Mouse (Mus musculus): ENCODE results near the gene Fyb. TPM values are rescaled to one million over a fixed set of nuclear protein-coding genes. Genes with fewer than 3 reads are reported as not detected.

Gene Fyb
- polyA plus RNA-seq, 1 experiment from 2014 or later: 3.5 TPM

DNA sequence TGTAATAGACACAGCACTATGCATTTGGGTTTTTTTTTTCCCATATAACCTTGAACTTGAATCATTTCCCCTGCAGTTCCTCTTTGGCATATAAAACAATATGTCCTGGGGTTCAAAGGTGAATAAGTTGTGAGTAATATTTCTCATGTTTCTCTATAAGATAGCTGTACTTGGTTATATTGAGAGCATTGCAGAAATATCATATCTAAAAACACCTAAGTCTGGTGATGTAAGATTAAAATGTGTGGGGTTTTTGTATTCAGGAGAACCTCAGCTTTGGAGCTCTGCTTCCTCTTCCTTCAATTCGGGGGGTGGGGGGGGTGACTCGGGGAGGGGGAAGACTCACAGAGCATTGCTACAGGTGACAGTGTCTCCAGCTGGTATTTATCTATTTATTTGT, 40.0 kb downstream of the Fyb start:
- Histone ChIP-seq H3K4me3 (no peak overlapping the region), H3K27ac (replicated peaks) (no peak overlapping the region), H3K4me1 (peaks cover 17% of the 10 kb centered on the region), H3K36me3 (no peaks in the 10 kb centered on the region), H3K27me3 (replicated peaks) (no peaks in the 10 kb centered on the region), H3K9ac (no peak overlapping the region), H3K9me3 (no peaks in the 10 kb centered on the region), H3K4me2 (no peak overlapping the region)
- no peak for ATAC-seq (ENCODE audit: extremely low read depth, insufficient number of reproducible peaks, low FRiP score, low TSS enrichment)
- 80% methylated on average over 2 of the region's 2 CpGs for WGBS

DNA sequence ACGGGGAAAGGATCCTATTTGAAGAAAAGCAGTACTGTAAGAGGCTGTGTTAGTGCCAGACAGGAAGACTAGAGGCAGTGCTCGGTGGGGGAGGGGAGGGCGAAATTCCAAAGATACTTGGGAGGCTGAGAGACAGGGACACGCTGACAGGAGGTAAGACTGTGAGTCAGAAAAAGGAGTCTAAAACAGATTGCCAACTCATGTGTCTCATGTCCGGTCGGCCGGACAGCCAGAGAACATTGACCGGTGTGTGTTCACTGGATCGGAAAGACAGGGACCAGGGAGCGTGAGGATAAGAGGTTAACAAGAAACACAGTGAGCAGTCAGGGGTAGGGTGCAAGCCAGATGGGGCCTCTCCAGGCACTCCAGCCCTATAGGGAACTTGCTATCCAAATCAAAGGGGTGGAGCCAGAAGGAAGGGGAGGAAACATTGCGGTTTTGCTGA, 42.3 kb downstream of the Fyb start:
- H3K4me2 ChIP-seq: peak overlapping the region; percentile 68
- no peaks in the 10 kb centered on the region for H3K9me3 ChIP-seq
- no peaks in the 10 kb centered on the region for H3K27me3 ChIP-seq (replicated peaks)
- peaks cover 18% of the 10 kb centered on the region for H3K4me1 ChIP-seq
- peak; percentile 76; the same call in 1 of the 2 replicates for ATAC-seq (ENCODE audit: extremely low read depth, insufficient number of reproducible peaks, low FRiP score, low TSS enrichment)
- peak overlapping the region; percentile 61 for H3K9ac ChIP-seq
- 6% methylated on average over 11 of the region's 11 CpGs for WGBS
- H3K36me3 ChIP-seq: no peaks in the 10 kb centered on the region
- peak overlapping the region; percentile 46 for H3K4me3 ChIP-seq
- H3K27ac ChIP-seq (replicated peaks): peak overlapping the region; percentile 90

DNA sequence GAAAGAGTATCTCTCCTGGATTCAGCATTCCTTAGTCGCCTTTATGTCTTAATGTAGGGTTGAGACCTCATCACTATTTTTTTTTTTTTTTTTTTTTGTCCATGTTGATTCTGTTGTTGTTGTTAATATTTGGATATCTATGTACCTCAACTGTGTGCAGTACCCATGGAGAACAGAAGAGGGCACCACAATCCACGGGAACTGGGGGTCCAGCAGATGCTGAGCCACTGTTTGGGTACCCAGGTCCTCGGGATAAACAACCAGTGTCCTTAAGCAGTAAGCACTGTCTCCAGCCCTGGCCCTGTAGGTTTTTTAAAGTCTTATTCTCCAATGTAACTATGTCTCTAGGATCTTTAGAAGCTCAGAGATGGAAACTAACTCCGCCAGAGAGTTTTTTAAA, 43.2 kb downstream of the Fyb start:
- H3K9me3 ChIP-seq: no peaks in the 10 kb centered on the region
- H3K27ac ChIP-seq (replicated peaks): no peak overlapping the region
- H3K9ac ChIP-seq: no peak overlapping the region
- H3K36me3 ChIP-seq: no peaks in the 10 kb centered on the region
- H3K4me2 ChIP-seq: no peak overlapping the region
- H3K4me3 ChIP-seq: no peak overlapping the region
- no peak for ATAC-seq (ENCODE audit: extremely low read depth, insufficient number of reproducible peaks, low FRiP score, low TSS enrichment)
- 89% methylated on average over 4 of the region's 4 CpGs for WGBS
- H3K4me1 ChIP-seq: peaks cover 18% of the 10 kb centered on the region
- H3K27me3 ChIP-seq (replicated peaks): no peaks in the 10 kb centered on the region

DNA sequence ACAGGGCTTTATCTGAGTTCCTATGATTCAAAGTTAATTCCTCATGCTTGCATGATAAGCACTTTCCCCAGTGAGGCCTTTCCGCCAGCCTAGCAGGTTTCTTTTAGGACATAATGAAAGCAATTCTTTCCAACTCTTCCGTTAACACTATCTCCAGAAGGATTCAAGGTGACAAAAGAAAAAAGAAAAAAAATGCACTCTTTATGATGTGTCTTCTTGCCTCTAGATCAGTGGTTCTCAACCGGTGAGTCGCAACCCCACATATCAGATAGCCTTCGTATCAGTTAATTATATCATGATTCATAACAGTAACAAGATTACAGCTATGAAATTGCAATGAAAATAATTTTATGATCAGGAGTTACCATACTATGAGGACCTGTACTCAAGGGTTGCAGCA, 45.3 kb downstream of the Fyb start:
- peaks cover 18% of the 10 kb centered on the region for H3K4me1 ChIP-seq
- H3K27me3 ChIP-seq (replicated peaks): no peaks in the 10 kb centered on the region
- H3K36me3 ChIP-seq: no peaks in the 10 kb centered on the region
- H3K9me3 ChIP-seq: no peaks in the 10 kb centered on the region
- WGBS: 65% methylated on average over 5 of the region's 5 CpGs
- H3K27ac ChIP-seq (replicated peaks): no peak overlapping the region
- H3K4me3 ChIP-seq: no peak overlapping the region
- no peak overlapping the region for H3K9ac ChIP-seq
- no peak for ATAC-seq (ENCODE audit: extremely low read depth, insufficient number of reproducible peaks, low FRiP score, low TSS enrichment)
- H3K4me2 ChIP-seq: no peak overlapping the region

DNA sequence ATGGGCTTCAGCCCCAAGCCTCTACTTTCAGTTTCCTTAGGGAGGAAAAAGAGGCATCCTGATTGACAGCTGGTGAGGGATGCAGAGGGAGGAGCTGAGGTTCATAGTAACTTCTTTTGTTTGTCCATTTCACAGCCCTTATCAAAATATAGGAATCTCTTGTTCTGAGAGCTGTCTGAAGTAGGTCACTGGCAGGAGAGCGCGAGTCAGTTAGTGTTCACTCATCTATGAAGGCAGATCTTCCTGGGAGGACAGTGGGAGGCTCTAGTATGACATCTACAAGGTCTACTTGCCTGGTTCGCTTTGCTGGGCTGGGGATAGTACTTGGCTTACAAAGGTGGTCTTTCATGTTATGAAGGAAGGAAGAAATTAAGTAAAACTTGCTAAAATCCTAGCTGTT, 46.0 kb downstream of the Fyb start:
- no peak overlapping the region for H3K27ac ChIP-seq (replicated peaks)
- H3K9ac ChIP-seq: no peak overlapping the region
- 79% methylated on average over 3 of the region's 3 CpGs for WGBS
- H3K4me3 ChIP-seq: no peak overlapping the region
- H3K9me3 ChIP-seq: no peaks in the 10 kb centered on the region
- no peaks in the 10 kb centered on the region for H3K27me3 ChIP-seq (replicated peaks)
- no peaks in the 10 kb centered on the region for H3K36me3 ChIP-seq
- ATAC-seq (ENCODE audit: extremely low read depth, insufficient number of reproducible peaks, low FRiP score, low TSS enrichment): no peak
- H3K4me1 ChIP-seq: peaks cover 18% of the 10 kb centered on the region
- no peak overlapping the region for H3K4me2 ChIP-seq

DNA sequence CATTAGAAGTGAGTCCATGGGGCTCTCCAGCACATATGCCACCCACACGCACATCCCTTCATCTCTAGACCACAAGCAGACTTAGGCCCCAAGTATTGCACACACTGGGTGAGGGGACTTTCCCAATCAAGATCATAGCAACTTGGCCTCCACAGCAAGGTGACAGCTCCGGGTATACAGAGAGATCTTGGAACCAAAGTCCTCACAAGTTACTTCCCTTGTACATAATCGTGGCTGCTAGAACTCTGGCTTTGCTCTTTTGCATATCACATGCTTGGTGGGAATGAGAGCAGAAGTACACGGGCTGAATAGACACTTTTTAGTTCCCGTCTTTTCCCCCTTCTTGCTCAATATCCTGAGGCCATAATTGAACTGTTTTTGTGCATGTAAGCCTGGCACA, 46.4 kb downstream of the Fyb start:
- Histone ChIP-seq H3K4me3 (no peak overlapping the region), H3K4me2 (no peak overlapping the region), H3K27ac (replicated peaks) (no peak overlapping the region), H3K4me1 (peaks cover 20% of the 10 kb centered on the region), H3K27me3 (replicated peaks) (no peaks in the 10 kb centered on the region), H3K9me3 (no peaks in the 10 kb centered on the region), H3K36me3 (no peaks in the 10 kb centered on the region), H3K9ac (no peak overlapping the region)
- 68% methylated on average over 5 of the region's 5 CpGs for WGBS
- ATAC-seq (ENCODE audit: extremely low read depth, insufficient number of reproducible peaks, low FRiP score, low TSS enrichment): no peak

DNA sequence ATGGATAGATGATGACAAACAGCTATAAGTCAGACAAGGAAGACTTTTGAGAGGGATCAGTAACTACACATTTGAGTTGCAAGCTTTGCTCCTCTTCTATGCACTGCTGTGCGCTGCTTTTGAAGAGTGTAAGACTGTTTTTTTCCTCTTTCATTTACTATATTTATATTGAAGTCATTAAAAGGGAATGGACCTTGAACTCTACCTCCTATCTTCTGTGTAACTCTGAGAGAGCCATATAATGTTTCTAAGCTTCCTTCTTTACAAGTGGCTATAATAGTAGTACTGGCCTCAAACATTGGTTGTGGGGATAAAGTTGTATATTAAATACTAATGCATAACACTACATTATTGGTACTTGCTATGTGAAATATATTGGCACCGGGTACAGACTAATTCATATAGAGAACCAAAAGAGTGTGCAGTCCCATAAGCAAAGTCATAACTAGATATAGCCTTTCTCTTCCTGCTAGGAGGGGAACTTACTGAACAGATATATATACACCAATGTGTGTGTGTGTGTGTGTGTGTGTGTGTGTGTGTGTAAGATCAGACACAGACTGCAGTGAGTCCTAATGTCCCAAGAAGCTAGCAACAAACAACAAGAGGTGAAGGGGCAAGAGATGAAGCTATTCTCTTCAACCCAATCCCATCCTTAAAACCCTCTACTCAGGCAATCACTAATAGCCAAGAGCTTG, 47.7 kb downstream of the Fyb start:
- no peak for ATAC-seq (ENCODE audit: extremely low read depth, insufficient number of reproducible peaks, low FRiP score, low TSS enrichment)
- H3K4me3 ChIP-seq: no peak overlapping the region

DNA sequence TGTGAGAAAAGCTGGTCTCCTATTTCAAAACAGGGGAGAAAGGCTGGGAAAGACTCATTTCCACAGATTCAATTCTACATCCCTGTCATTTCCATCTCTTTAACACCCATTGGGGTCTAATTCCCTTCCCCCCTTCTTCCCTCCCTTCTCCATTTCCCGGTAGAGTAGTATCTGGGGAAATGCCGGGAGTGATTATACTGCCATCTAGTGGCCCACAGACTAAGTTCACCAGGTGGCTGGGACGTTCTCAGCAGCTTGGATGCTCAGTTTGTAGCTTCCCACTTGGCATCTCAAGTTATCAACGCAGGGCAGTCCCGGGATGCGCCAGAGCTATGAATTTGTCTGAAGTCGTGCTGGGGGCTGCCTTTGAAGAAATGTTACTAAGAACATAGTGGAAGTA, 48.2 kb downstream of the Fyb start:
- H3K27me3 ChIP-seq (replicated peaks): no peaks in the 10 kb centered on the region
- no peak overlapping the region for H3K4me2 ChIP-seq
- H3K9ac ChIP-seq: no peak overlapping the region
- peaks cover 19% of the 10 kb centered on the region for H3K4me1 ChIP-seq
- ATAC-seq (ENCODE audit: extremely low read depth, insufficient number of reproducible peaks, low FRiP score, low TSS enrichment): no peak
- no peak overlapping the region for H3K4me3 ChIP-seq
- no peaks in the 10 kb centered on the region for H3K36me3 ChIP-seq
- H3K9me3 ChIP-seq: no peaks in the 10 kb centered on the region
- H3K27ac ChIP-seq (replicated peaks): no peak overlapping the region
- 5% methylated on average over 7 of the region's 7 CpGs for WGBS

More for the DNA sequence above, 47.7 kb downstream of the Fyb start:
- H3K4me1 ChIP-seq: peaks cover 19% of the 10 kb centered on the region
- no peaks in the 10 kb centered on the region for H3K27me3 ChIP-seq (replicated peaks)
- no peaks in the 10 kb centered on the region for H3K36me3 ChIP-seq
- no peak overlapping the region for H3K27ac ChIP-seq (replicated peaks)
- no peak overlapping the region for H3K9ac ChIP-seq
- WGBS: 80% methylated on average over 2 of the region's 2 CpGs
- H3K9me3 ChIP-seq: no peaks in the 10 kb centered on the region
- no peak overlapping the region for H3K4me2 ChIP-seq

DNA sequence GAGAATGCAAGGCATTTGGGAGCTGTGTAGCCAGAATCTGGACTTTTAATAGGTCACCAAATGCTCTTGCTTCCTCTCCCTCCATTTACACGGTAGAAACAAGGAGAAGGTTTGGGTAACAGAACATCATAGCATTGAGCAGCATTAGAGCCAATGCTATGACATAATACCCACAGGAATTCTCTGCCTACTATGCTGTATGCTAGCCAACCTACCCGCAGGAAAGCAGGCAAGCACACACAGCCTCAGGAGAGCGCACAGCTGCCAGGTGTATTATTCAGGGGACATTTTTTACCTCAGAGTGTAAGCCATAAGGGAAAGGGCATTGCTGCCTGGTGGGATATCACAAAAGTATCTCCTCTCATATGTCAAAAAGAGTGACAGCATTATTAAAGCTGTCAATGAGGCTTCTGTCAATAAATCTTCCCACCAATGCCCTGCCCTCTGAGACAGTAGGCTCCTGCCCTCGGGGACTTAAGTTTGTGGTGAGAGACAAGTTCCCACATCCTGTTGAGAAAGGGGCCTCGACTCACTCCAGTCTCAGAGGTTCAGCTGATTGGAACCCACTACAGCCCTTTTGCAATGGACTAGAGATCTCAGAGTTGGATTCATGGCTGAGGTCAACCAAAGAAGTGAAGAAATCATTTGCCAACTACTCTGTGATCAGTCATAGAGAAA, 51.8 kb downstream of the Fyb start:
- Histone ChIP-seq H3K9ac (no peak overlapping the region), H3K27ac (replicated peaks) (no peak overlapping the region)

DNA sequence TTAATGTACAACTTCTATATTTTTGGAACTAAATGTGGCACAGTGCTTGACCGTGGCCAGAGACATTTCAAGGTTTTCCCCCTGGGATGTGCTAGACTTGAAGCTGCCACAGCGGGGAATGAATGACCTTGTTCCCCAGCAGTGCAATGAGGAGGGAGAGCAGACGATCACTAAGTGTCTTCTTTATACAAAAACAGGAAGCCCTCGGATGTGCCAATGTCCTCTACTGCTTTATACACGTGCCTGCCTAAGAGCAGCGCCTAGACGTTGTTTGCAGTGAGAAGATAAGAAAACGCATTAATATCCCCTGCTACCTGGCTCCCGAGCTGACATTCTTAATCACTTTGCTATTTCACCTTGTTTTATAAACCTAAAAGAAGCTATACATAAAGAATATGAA, 55.3 kb downstream of the Fyb start:
- ATAC-seq (ENCODE audit: extremely low read depth, insufficient number of reproducible peaks, low FRiP score, low TSS enrichment): no peak
- 41% methylated on average over 9 of the region's 9 CpGs for WGBS
- Histone ChIP-seq H3K4me1 (peaks cover 7% of the 10 kb centered on the region; the same call in 1 of the 2 replicates), H3K27me3 (replicated peaks) (no peaks in the 10 kb centered on the region), H3K9ac (no peak overlapping the region), H3K4me3 (no peak overlapping the region), H3K4me2 (no peak overlapping the region), H3K9me3 (no peaks in the 10 kb centered on the region), H3K36me3 (no peaks in the 10 kb centered on the region), H3K27ac (replicated peaks) (no peak overlapping the region)

More for the DNA sequence above, 51.8 kb downstream of the Fyb start:
- Histone ChIP-seq H3K36me3 (no peaks in the 10 kb centered on the region), H3K4me2 (no peak overlapping the region), H3K27me3 (replicated peaks) (no peaks in the 10 kb centered on the region), H3K4me3 (no peak overlapping the region), H3K9me3 (no peaks in the 10 kb centered on the region), H3K4me1 (peaks cover 7% of the 10 kb centered on the region; the same call in 1 of the 2 replicates)
- no peak for ATAC-seq (ENCODE audit: extremely low read depth, insufficient number of reproducible peaks, low FRiP score, low TSS enrichment)
- 28% methylated on average over 5 of the region's 5 CpGs for WGBS

DNA sequence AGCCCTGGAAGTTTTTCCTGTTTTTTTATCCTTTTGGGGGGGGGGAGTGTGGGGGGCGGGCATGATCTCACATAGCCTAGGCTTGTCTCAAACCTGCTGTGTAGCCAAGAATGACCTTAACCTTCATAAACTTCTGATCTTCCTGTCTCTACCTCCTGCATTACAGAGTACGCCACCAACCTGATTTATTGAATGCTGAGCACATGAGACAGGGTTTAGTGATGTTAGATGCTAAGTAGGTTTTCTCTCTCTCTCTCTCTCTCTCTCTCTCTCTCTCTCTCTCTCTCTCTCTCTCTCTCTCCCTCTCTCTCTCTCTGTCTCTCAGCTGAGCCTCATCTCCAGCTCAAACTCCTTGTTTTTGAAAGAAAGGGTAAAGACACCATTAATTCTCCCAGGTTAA, 56.0 kb downstream of the Fyb start:
- peaks cover 7% of the 10 kb centered on the region; the same call in 1 of the 2 replicates for H3K4me1 ChIP-seq
- no peak overlapping the region for H3K4me2 ChIP-seq
- H3K9me3 ChIP-seq: no peaks in the 10 kb centered on the region
- H3K27me3 ChIP-seq (replicated peaks): no peaks in the 10 kb centered on the region
- WGBS: 79% methylated on average over 2 of the region's 2 CpGs
- H3K36me3 ChIP-seq: no peaks in the 10 kb centered on the region
- no peak for ATAC-seq (ENCODE audit: extremely low read depth, insufficient number of reproducible peaks, low FRiP score, low TSS enrichment)
- no peak overlapping the region for H3K4me3 ChIP-seq
- H3K27ac ChIP-seq (replicated peaks): no peak overlapping the region
- no peak overlapping the region for H3K9ac ChIP-seq
